Mouse (Mus musculus) spleen, postnatal 36 days (tissue): Measurements from ENCODE around the gene Msl2.

Experiments
- DNase-seq, 2 experiments: peaks; one replicate each; pipeline ENCODE4 v3.0.0; 2022; ENCODE audit warnings: low spot score in 2 of 2, mixed read lengths in 1 of 2

The Msl2 gene

GRCm38 (mm10) chr9:101152872-101153271, 79.0 kb downstream of the Msl2 start:
- DNase-seq, result no peak
